8 mouse cellular contexts compared by ENCODE assay signal in the genomic region with DNA sequence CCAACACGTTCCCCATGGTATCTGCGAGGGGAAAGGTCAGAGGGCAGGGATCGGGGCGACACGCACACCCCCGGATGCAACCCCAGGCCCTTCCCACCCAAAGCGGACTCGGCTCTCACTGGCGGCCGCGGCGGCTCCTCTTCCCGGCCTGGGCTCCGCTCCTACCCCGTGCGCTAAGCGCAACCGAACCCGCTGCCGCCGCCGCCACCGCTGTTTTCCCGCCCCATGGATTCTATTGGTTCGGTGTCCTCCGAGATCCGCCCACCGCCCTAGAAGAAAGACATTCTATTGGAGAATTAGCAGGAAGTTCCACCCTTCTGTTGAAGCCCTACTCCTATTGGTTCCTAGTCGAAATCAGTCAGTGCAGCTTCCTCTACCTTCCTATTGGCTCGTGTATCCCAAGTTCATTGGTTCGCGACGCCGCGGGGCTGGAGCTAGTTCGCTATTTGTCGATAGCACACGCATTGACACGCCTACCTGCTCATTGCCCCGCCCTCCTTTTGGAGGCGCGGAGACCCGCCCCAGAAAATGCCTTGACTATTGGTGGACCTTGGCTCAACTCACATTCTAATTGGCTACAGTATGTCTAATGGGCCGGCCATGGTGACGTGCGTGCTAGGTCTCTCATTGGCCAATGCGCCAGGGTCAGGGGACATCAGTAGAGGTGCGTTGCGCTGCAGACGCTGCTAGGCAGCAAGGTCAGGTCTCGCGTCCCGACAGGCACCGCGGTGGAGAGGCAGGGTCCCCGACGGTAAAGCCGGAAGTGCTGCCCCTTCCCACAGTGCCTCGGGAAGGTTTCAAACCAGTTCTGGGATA. TPM values are rescaled to one million over a fixed set of nuclear protein-coding genes. Genes with fewer than 3 reads are reported as not detected.
A peak's percentile ranks its signal among the peaks of the same experiment; 100 is the strongest.
DNase-seq lines count a peak whose midpoint lies in the region; ATAC-seq lines count a peak whose summit lies in the region.

TSS of gene Tomm40 (minus strand) at position 200 of the 816 bp plus-strand sequence.

- DNase-seq in adrenal gland, adult 18-20 months (ENCODE audit: low spot score in 2 of 2), result peak; percentile 89 to 91
- DNase-seq in embryo, embryonic 11 days, result peak; percentile 100
- peak; percentile 100 for DNase-seq in gastrocnemius, postnatal 25 days
- DNase-seq in intestine, embryonic 14.5 days (ENCODE audit: low spot score), result peak; percentile 94
- peak; percentile 99 to 100 for DNase-seq in left cerebral cortex, postnatal 14 days (ENCODE audit: low spot score in 2 of 2)
- DNase-seq in mesoderm, embryonic 11.5 days (ENCODE audit: low read depth, low spot score), result peak; percentile 100
- peak; percentile 100 for DNase-seq in right cerebral cortex, postnatal 36 days (ENCODE audit: low spot score in 2 of 2)
- DNase-seq in yolk sac, embryonic 10.5 days (ENCODE audit: low spot score), result peak; percentile 100

- peak within 1 kb of the TSS; percentile 93 for H3K9ac ChIP-seq in intestine, embryonic 14.5 days (ENCODE audit: low read length)

- WGBS in intestine, embryonic 14.5 days, result under 1% methylated on average over 51 of the region's 59 CpGs

- peak within 1 kb of the TSS; percentile 99 for H3K4me3 ChIP-seq in intestine, embryonic 14.5 days (ENCODE audit: low read depth, low read length)

- ATAC-seq in intestine, embryonic 14.5 days (replicated peaks; ENCODE audit: low FRiP score, low TSS enrichment, low read depth), result peak; percentile 99

- intact Hi-C loops in left cerebral cortex, postnatal 14 days (cut with DNase I), result no loop called here

- peaks cover under 1% of the 10 kb centered on the region; the same call in 1 of the 2 replicates for H3K9me3 ChIP-seq in intestine, embryonic 14.5 days (ENCODE audit: control insufficient read depth, low read length)

- peak within 1 kb of the TSS; percentile 78 for H3K27ac ChIP-seq in intestine, embryonic 14.5 days (ENCODE audit: low read depth)

- H3K27me3 ChIP-seq in intestine, embryonic 14.5 days (replicated peaks; ENCODE audit: control insufficient read depth, insufficient read depth, low read length), result no peaks in the 10 kb centered on the region

- H3K4me2 ChIP-seq in intestine, embryonic 14.5 days (ENCODE audit: low read length), result peak within 1 kb of the TSS; percentile 90

- H3K4me1 ChIP-seq in intestine, embryonic 14.5 days (replicated peaks; ENCODE audit: control insufficient read depth, insufficient read depth, low read length), result peaks cover 17% of the 10 kb centered on the region

- H3K36me3 ChIP-seq in intestine, embryonic 14.5 days (ENCODE audit: control insufficient read depth, insufficient read depth, low read length), result peaks cover 59% of the 10 kb centered on the region

RNA-seq across cellular contexts. Expression of gene Tomm40, which starts in this region (rescaled TPM):
- total RNA-seq in adrenal gland, adult 18-20 months (2021), result 100 to 1,000 TPM; 123 to 126 TPM
- total RNA-seq in gastrocnemius, postnatal 25 days (2021), result 10 to 100 TPM; 45.1 to 45.4 TPM
- 143 and 174 TPM in 2 replicates for polyA plus RNA-seq in intestine, embryonic 14.5 days (2014; fragmentation: Nextera tagmentation; extraction: Ambion mirVana)
- total RNA-seq in left cerebral cortex, postnatal 14 days (2021), result 100 to 1,000 TPM; 104 to 120 TPM

Comparison
In these comparisons a context has a peak if more than half of its experiments do, and no peak if none do; other contexts are left out.
1. Peak in every context shown above with its lines: DNase-seq, ATAC-seq, H3K4me3 ChIP-seq and H3K27ac ChIP-seq.